12 mouse cellular contexts compared by ENCODE assay signal in the genomic region with DNA sequence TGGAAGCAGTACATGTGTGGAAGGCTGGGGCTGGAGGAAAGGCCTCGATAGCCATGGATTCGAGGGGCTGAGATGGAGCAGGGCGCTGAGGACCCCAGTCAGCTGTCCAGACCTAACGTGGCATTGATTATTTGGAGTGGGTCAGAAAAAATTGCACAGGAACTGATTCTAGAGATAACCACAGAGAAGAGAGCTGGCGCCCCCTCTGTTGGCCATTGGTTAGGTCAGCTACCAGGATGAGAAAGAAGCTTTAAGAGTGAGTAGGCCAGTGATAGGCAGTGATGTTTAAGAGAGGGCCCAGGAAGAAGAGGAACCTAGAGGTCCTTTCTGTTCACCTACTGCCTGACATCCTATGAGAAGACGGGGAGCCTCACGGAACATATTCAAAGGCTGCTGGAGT. TPM values are rescaled to one million over a fixed set of nuclear protein-coding genes. Genes with fewer than 3 reads are reported as not detected.
DNase-seq lines count a peak whose midpoint lies in the region; ATAC-seq and TF ChIP-seq lines count a peak whose summit lies in the region.
"Had no signal": no experiment of that assay in that cellular context is flagged by ENCODE, and none has a peak within 500 bp of the region (broad histone marks: within the 10 kb centered on the region; RNA-seq: fewer than 3 reads in every experiment).

No protein-coding gene starts in this region.

- no peak overlapping the region for H3K4me3 ChIP-seq in hindbrain, embryonic 11.5 days (ENCODE audit: low read depth, low read length)
- H3K4me3 ChIP-seq in hindbrain, embryonic 13.5 days, result no peak overlapping the region
- H3K4me3 ChIP-seq in forebrain, embryonic 13.5 days, result no peak overlapping the region
- H3K4me3 ChIP-seq: embryonic facial prominence, embryonic 12.5 days; stomach, embryonic 15.5 days had no signal

- TF ChIP-seq POLR2A in brain, embryonic 14.5 days (IDR thresholded peaks at IDR 0.05; ENCODE audit: borderline replicate concordance, extremely low read depth, insufficient read depth, insufficient read length, poor library complexity, severe bottlenecking), result no peak

- H3K27ac ChIP-seq in hindbrain, embryonic 11.5 days (ENCODE audit: low read depth, low read length), result no peak overlapping the region
- no peak overlapping the region for H3K27ac ChIP-seq in hindbrain, embryonic 13.5 days
- H3K27ac ChIP-seq in forebrain, embryonic 13.5 days, result no peak overlapping the region
- H3K27ac ChIP-seq: embryonic facial prominence, embryonic 12.5 days; stomach, embryonic 15.5 days had no signal

- no peaks in the 10 kb centered on the region for H3K4me1 ChIP-seq in hindbrain, embryonic 11.5 days (replicated peaks; ENCODE audit: control insufficient read depth, insufficient read depth, low read length)
- no peaks in the 10 kb centered on the region for H3K4me1 ChIP-seq in hindbrain, embryonic 13.5 days (replicated peaks)
- H3K4me1 ChIP-seq in forebrain, embryonic 13.5 days, result no peaks in the 10 kb centered on the region
- H3K4me1 ChIP-seq: embryonic facial prominence, embryonic 12.5 days had no signal

- no peak for ATAC-seq in hindbrain, embryonic 11.5 days (ENCODE audit: low FRiP score)
- no peak for ATAC-seq in hindbrain, embryonic 13.5 days (ENCODE audit: low FRiP score)
- ATAC-seq in forebrain, embryonic 13.5 days, result no peak

- peak; percentile 39 for DNase-seq in hindbrain, embryonic 11.5 days (ENCODE audit: low spot score)
- DNase-seq in right cerebral cortex, postnatal 4 days, result peak; percentile 48
- no peak for DNase-seq in right cerebral cortex, adult 2 months (ENCODE audit: low spot score in 2 of 2)
- DNase-seq in brain, embryonic 14.5 days (ENCODE audit: low read depth), result no peak
- DNase-seq in retina, postnatal 1 day, result peak; percentile 41
- no peak for DNase-seq in layer of hippocampus, postnatal 25 days (ENCODE audit: extremely low spot score in 1 of 2, low spot score in 1 of 2)
- DNase-seq: heart, postnatal 14 days had no signal

- no peaks in the 10 kb centered on the region for H3K36me3 ChIP-seq in hindbrain, embryonic 11.5 days (ENCODE audit: control insufficient read depth, insufficient read depth, low read length)
- peaks cover 79% of the 10 kb centered on the region for H3K36me3 ChIP-seq in hindbrain, embryonic 13.5 days
- H3K36me3 ChIP-seq in forebrain, embryonic 13.5 days (ENCODE audit: poor library complexity, severe bottlenecking), result peaks cover 66% of the 10 kb centered on the region

- H3K9ac ChIP-seq in hindbrain, embryonic 11.5 days (ENCODE audit: low read depth, low read length), result no peak overlapping the region
- no peak overlapping the region for H3K9ac ChIP-seq in hindbrain, embryonic 13.5 days
- H3K9ac ChIP-seq in forebrain, embryonic 13.5 days, result no peak overlapping the region
- H3K9ac ChIP-seq: embryonic facial prominence, embryonic 12.5 days; stomach, embryonic 15.5 days had no signal

- TF ChIP-seq CTCF in brain, embryonic 14.5 days (IDR thresholded peaks at IDR 0.05; ENCODE audit: borderline replicate concordance, extremely low read depth, insufficient read depth, insufficient read length), result peak; percentile 40; the same call in 1 of the 2 replicates

- no peak overlapping the region for H3K4me2 ChIP-seq in hindbrain, embryonic 11.5 days (replicated peaks; ENCODE audit: low read depth, low read length)
- no peak overlapping the region for H3K4me2 ChIP-seq in hindbrain, embryonic 13.5 days
- H3K4me2 ChIP-seq in forebrain, embryonic 13.5 days, result no peak overlapping the region
- H3K4me2 ChIP-seq: embryonic facial prominence, embryonic 12.5 days; stomach, embryonic 15.5 days had no signal

- H3K27me3 ChIP-seq in hindbrain, embryonic 11.5 days (ENCODE audit: control insufficient read depth, insufficient read depth, low read length), result no peaks in the 10 kb centered on the region
- H3K27me3 ChIP-seq in hindbrain, embryonic 13.5 days, result no peaks in the 10 kb centered on the region
- no peaks in the 10 kb centered on the region for H3K27me3 ChIP-seq in forebrain, embryonic 13.5 days
- H3K27me3 ChIP-seq: embryonic facial prominence, embryonic 12.5 days; stomach, embryonic 15.5 days had no signal

- WGBS in hindbrain, embryonic 11.5 days, result 80% methylated on average over 7 of the region's 7 CpGs
- 81% methylated on average over 7 of the region's 7 CpGs for WGBS in hindbrain, embryonic 13.5 days
- 77% methylated on average over 7 of the region's 7 CpGs for WGBS in forebrain, embryonic 13.5 days

- H3K9me3 ChIP-seq in hindbrain, embryonic 11.5 days (ENCODE audit: control insufficient read depth, low read length), result no peaks in the 10 kb centered on the region
- H3K9me3 ChIP-seq in hindbrain, embryonic 13.5 days, result no peaks in the 10 kb centered on the region
- H3K9me3 ChIP-seq in forebrain, embryonic 13.5 days (replicated peaks), result no peaks in the 10 kb centered on the region
- H3K9me3 ChIP-seq: embryonic facial prominence, embryonic 12.5 days; stomach, embryonic 15.5 days had no signal

RNA-seq across cellular contexts. Expression of a gene that starts 7.0 kb away (rescaled TPM):
- polyA plus RNA-seq in hindbrain, embryonic 11.5 days (2014; fragmentation: Nextera tagmentation; extraction: Ambion mirVana), result 49.7 and 50.1 TPM in 2 replicates
- polyA plus RNA-seq in hindbrain, embryonic 13.5 days (2015; fragmentation: Nextera tagmentation; extraction: Ambion mirVana), result 47.1 and 50.9 TPM in 2 replicates
- 44.8 and 47.7 TPM in 2 replicates for polyA plus RNA-seq in brain, embryonic 14.5 days (2012; rRNA removed)
- total RNA-seq in layer of hippocampus, postnatal 25 days (2021), result 10 to 100 TPM; 27.8 to 33.9 TPM
- 49.8 and 51.1 TPM in 2 replicates for polyA plus RNA-seq in forebrain, embryonic 13.5 days (2015; fragmentation: Nextera tagmentation; extraction: Ambion mirVana)

RNA-seq across cellular contexts. Expression of a gene that starts 10.6 kb away (rescaled TPM):
- 3.4 and 4.9 TPM in 2 replicates for polyA plus RNA-seq in hindbrain, embryonic 11.5 days (2014; fragmentation: Nextera tagmentation; extraction: Ambion mirVana)
- 0.26 and 0.30 TPM in 2 replicates for polyA plus RNA-seq in hindbrain, embryonic 13.5 days (2015; fragmentation: Nextera tagmentation; extraction: Ambion mirVana)
- 0.51 and 0.97 TPM in 2 replicates for polyA plus RNA-seq in brain, embryonic 14.5 days (2012; rRNA removed)
- under 1 TPM; 0.35 to 0.52 TPM for total RNA-seq in layer of hippocampus, postnatal 25 days (2021)
- polyA plus RNA-seq in forebrain, embryonic 13.5 days (2015; fragmentation: Nextera tagmentation; extraction: Ambion mirVana), result 0.09 and 0.29 TPM in 2 replicates

RNA-seq across cellular contexts. Expression of a gene that starts 15.4 kb away (rescaled TPM):
- polyA plus RNA-seq in hindbrain, embryonic 11.5 days (2014; fragmentation: Nextera tagmentation; extraction: Ambion mirVana), result 96.5 and 105 TPM in 2 replicates
- 59.7 and 66.8 TPM in 2 replicates for polyA plus RNA-seq in hindbrain, embryonic 13.5 days (2015; fragmentation: Nextera tagmentation; extraction: Ambion mirVana)
- 59.5 and 79.8 TPM in 2 replicates for polyA plus RNA-seq in brain, embryonic 14.5 days (2012; rRNA removed)
- 10 to 100 TPM; 41.4 to 51.6 TPM for total RNA-seq in layer of hippocampus, postnatal 25 days (2021)
- 80.2 and 91.6 TPM in 2 replicates for polyA plus RNA-seq in forebrain, embryonic 13.5 days (2015; fragmentation: Nextera tagmentation; extraction: Ambion mirVana)

RNA-seq across cellular contexts. Expression of a gene that starts 23.9 kb away (rescaled TPM):
- 48.0 and 53.9 TPM in 2 replicates for polyA plus RNA-seq in hindbrain, embryonic 11.5 days (2014; fragmentation: Nextera tagmentation; extraction: Ambion mirVana)
- polyA plus RNA-seq in hindbrain, embryonic 13.5 days (2015; fragmentation: Nextera tagmentation; extraction: Ambion mirVana), result 67.6 and 71.1 TPM in 2 replicates
- polyA plus RNA-seq in brain, embryonic 14.5 days (2012; rRNA removed), result 68.2 and 78.7 TPM in 2 replicates
- 10 to 100 TPM; 21.6 to 30.4 TPM for total RNA-seq in layer of hippocampus, postnatal 25 days (2021)
- polyA plus RNA-seq in forebrain, embryonic 13.5 days (2015; fragmentation: Nextera tagmentation; extraction: Ambion mirVana), result 55.8 and 59.5 TPM in 2 replicates

RNA-seq across cellular contexts. Expression of a gene that starts 24.0 kb away (rescaled TPM):
- polyA plus RNA-seq in hindbrain, embryonic 11.5 days (2014; fragmentation: Nextera tagmentation; extraction: Ambion mirVana), result not detected in 2 replicates
- polyA plus RNA-seq in hindbrain, embryonic 13.5 days (2015; fragmentation: Nextera tagmentation; extraction: Ambion mirVana), result 0.61 TPM in 1 of 2 replicates, not detected in the other
- polyA plus RNA-seq in brain, embryonic 14.5 days (2012; rRNA removed), result not detected in 2 replicates
- not detected for total RNA-seq in layer of hippocampus, postnatal 25 days (2021)
- polyA plus RNA-seq in forebrain, embryonic 13.5 days (2015; fragmentation: Nextera tagmentation; extraction: Ambion mirVana), result not detected in 2 replicates
- total RNA-seq: heart, postnatal 14 days; left cerebral cortex, postnatal 14 days had no signal
- polyA plus RNA-seq: embryonic facial prominence, embryonic 12.5 days; stomach, embryonic 15.5 days had no signal

Comparison
In these comparisons a context has a peak if more than half of its experiments do, and no peak if none do; other contexts are left out.
1. DNase-seq: peak in hindbrain, embryonic 11.5 days (single experiment), right cerebral cortex, postnatal 4 days (single experiment) and retina, postnatal 1 day (single experiment); none in right cerebral cortex, adult 2 months (0 of 2), brain, embryonic 14.5 days (single experiment) and layer of hippocampus, postnatal 25 days (0 of 2).